Mouse (Mus musculus) right cerebral cortex, postnatal 14 days (tissue): Measurements from ENCODE around the gene Dnal1.

Experiments used
- DNase-seq: peaks from one replicate; pipeline ENCODE4 v3.0.0; 2022

Gene Dnal1

GRCm38 (mm10) chr12:84163586-84164110, 49.5 kb downstream of the Dnal1 start:
- DNase-seq, result no peak

GRCm38 (mm10) chr12:84165631-84166373, 51.6 kb downstream of the Dnal1 start:
- DNase-seq, result no peak

GRCm38 (mm10) chr12:84170610-84171009, 56.4 kb downstream of the Dnal1 start:
- no peak for DNase-seq

- DNase-seq, result peak; percentile 4
Measured at GRCm38 (mm10) chr12:84172216-84172615, 58.0 kb downstream of the Dnal1 start.

GRCm38 (mm10) chr12:84172862-84173261, 58.7 kb downstream of the Dnal1 start:
- DNase-seq, result peak; percentile 21

- DNase-seq, result peak; percentile 6
Measured at GRCm38 (mm10) chr12:84173309-84173915, 59.2 kb downstream of the Dnal1 start.

GRCm38 (mm10) chr12:84174190-84174811, 60.1 kb downstream of the Dnal1 start:
- peak; percentile 26 for DNase-seq

GRCm38 (mm10) chr12:84174871-84175270, 60.7 kb downstream of the Dnal1 start:
- peak; percentile 14 for DNase-seq

GRCm38 (mm10) chr12:84175659-84176061, 61.5 kb downstream of the Dnal1 start:
- DNase-seq, result peak; percentile 83

- peak; percentile 44 for DNase-seq
Measured at GRCm38 (mm10) chr12:84176126-84176769, 62.1 kb downstream of the Dnal1 start.

GRCm38 (mm10) chr12:84176886-84177765, 63.0 kb downstream of the Dnal1 start:
- DNase-seq, result peak; percentile 10

GRCm38 (mm10) chr12:84178052-84178451, 63.9 kb downstream of the Dnal1 start:
- DNase-seq, result peak; percentile 2

- peak; percentile 5 for DNase-seq
Measured at GRCm38 (mm10) chr12:84178652-84179445, 64.7 kb downstream of the Dnal1 start.

- DNase-seq, result peak; percentile 2
Measured at GRCm38 (mm10) chr12:84180090-84180489, 65.9 kb downstream of the Dnal1 start.

GRCm38 (mm10) chr12:84180701-84181435, 66.7 kb downstream of the Dnal1 start:
- DNase-seq, result peak; percentile 47

- DNase-seq, result peak; percentile 1
Measured at GRCm38 (mm10) chr12:84181999-84182398, 67.8 kb downstream of the Dnal1 start.

GRCm38 (mm10) chr12:84184979-84185378, 70.8 kb downstream of the Dnal1 start:
- DNase-seq, result no peak

- DNase-seq, result no peak
Measured at GRCm38 (mm10) chr12:84185547-84185946, 71.4 kb downstream of the Dnal1 start.

- DNase-seq, result peak; percentile 3
Measured at GRCm38 (mm10) chr12:84186536-84186935, 72.4 kb downstream of the Dnal1 start.

GRCm38 (mm10) chr12:84186950-84187349, 72.8 kb downstream of the Dnal1 start:
- peak; percentile 19 for DNase-seq
